Mouse (Mus musculus): Measurements from ENCODE around the gene Ppp1r32. TPM values are rescaled to one million over a fixed set of nuclear protein-coding genes. Genes with fewer than 3 reads are reported as not detected.

The Ppp1r32 gene
- total RNA-seq (2023): 1 to 10 TPM; 1.2 to 1.9 TPM

GRCm38 (mm10) chr19:10482703-10483102, at the start of gene Ppp1r32:
Ppp1r32 (minus strand) TSS chr19:10482928.

GRCm38 (mm10) chr19:10525910-10526309, 43.2 kb upstream of the Ppp1r32 start, which contains the start of gene Sdhaf2:
Sdhaf2 (minus strand) TSS chr19:10526142.

GRCm38 (mm10) chr19:10525106-10525901, 42.6 kb upstream of the Ppp1r32 start, which contains the start of gene Cpsf7:
Cpsf7 (plus strand) TSS chr19:10525266.

GRCm38 (mm10) chr19:10456752-10457483, 25.8 kb downstream of the Ppp1r32 start, which contains the start of gene Lrrc10b:
Lrrc10b (minus strand) TSS chr19:10457473.

Other genes with a start within 250 kb of the Ppp1r32 start
- under 1 TPM in 1 of 2 experiments, not detected in 1; 0.11 TPM for gene Myrf, start 242.2 kb downstream of the Ppp1r32 start, total RNA-seq (2023)
- under 1 TPM; 0.15 to 0.18 TPM for gene Dagla, start 178.1 kb downstream of the Ppp1r32 start, total RNA-seq (2023)
- not detected for gene Syt7, start 93.8 kb downstream of the Ppp1r32 start, total RNA-seq (2023)
- gene Lrrc10b, start 25.5 kb downstream of the Ppp1r32 start, total RNA-seq (2023): not detected
- gene Cpsf7, start 42.3 kb upstream of the Ppp1r32 start, total RNA-seq (2023): 10 to 100 TPM; 72.4 to 78.9 TPM
- 10 to 100 TPM; 35.0 to 40.0 TPM for gene Sdhaf2, start 43.2 kb upstream of the Ppp1r32 start, total RNA-seq (2023)
- gene Tmem216, start 73.3 kb upstream of the Ppp1r32 start, total RNA-seq (2023): 10 to 100 TPM; 45.4 to 47.5 TPM
- 10 to 100 TPM; 42.0 to 46.2 TPM for gene Cyb561a3, start 94.2 kb upstream of the Ppp1r32 start, total RNA-seq (2023)
- 1 to 10 TPM; 6.4 to 7.9 TPM for gene Tmem138, start 94.4 kb upstream of the Ppp1r32 start, total RNA-seq (2023)
- gene Ddb1, start 122.4 kb upstream of the Ppp1r32 start, total RNA-seq (2023): 100 to 1,000 TPM; 103 to 114 TPM
- gene Tkfc, start 122.7 kb upstream of the Ppp1r32 start, total RNA-seq (2023): 1 to 10 TPM; 6.6 to 8.1 TPM
- 1 to 10 TPM in 1 of 2 experiments, under 1 TPM in 1; 0.46 to 1.2 TPM for gene Vwce, start 151.3 kb upstream of the Ppp1r32 start, total RNA-seq (2023)
- not detected for gene Pga5, start 195.1 kb upstream of the Ppp1r32 start, total RNA-seq (2023)
- gene Vps37c, start 205.8 kb upstream of the Ppp1r32 start, total RNA-seq (2023): 10 to 100 TPM; 44.6 to 48.3 TPM

All from neutrophil, adult 83 days (primary cell).